Mouse (Mus musculus) small intestine, adult 2 months (tissue): ENCODE results near the gene Dnajb3.

ENCODE experiments used
- CTCF ChIP-seq: fragments of 200-500 bp; IDR thresholded peaks from 2 replicates; pipeline ENCODE4 v1.5.1; 2012; ENCODE audit warnings: low read depth, mild to moderate bottlenecking, control low read depth, inconsistent platforms, low read length, moderate library complexity, mixed read lengths; ENCODE audit not compliant: insufficient replicate concordance, insufficient read length; ENCODE audit errors: extremely low read depth
- POLR2A ChIP-seq: fragments of 200-500 bp; IDR thresholded peaks from 2 replicates; pipeline ENCODE4 v1.6.1; 2012; ENCODE audit warnings: low read depth, mild to moderate bottlenecking, control low read depth, inconsistent platforms, low read length, moderate library complexity

GRCm38 (mm10) chr1:88215466-88216380, 10.1 kb upstream of the Dnajb3 start:
- no peak for TF ChIP-seq POLR2A
- no peak for TF ChIP-seq CTCF
